Mouse (Mus musculus) retina, postnatal 7 days (tissue): Measurements from ENCODE around the gene Nhej1.

Experiments
- DNase-seq: peaks from one replicate; pipeline ENCODE4 v3.0.0-alpha.2; 2012; ENCODE audit warnings: low read depth, low spot score

Gene Nhej1

GRCm38 (mm10) chr1:74975936-74976335 lies 149.1 kb downstream of the Nhej1 start:
- no peak for DNase-seq

- DNase-seq: no peak
These were observed 151.4 kb downstream of the Nhej1 start for GRCm38 (mm10) chr1:74973590-74973989.

- no peak for DNase-seq
These were observed 153.5 kb downstream of the Nhej1 start for GRCm38 (mm10) chr1:74971353-74972050.

GRCm38 (mm10) chr1:74967962-74968580 lies 156.9 kb downstream of the Nhej1 start:
- DNase-seq: no peak

GRCm38 (mm10) chr1:74964494-74965215 lies 160.3 kb downstream of the Nhej1 start:
- peak; percentile 63 for DNase-seq

- no peak for DNase-seq
These were observed 162.2 kb downstream of the Nhej1 start for GRCm38 (mm10) chr1:74962853-74963227.

- DNase-seq: no peak
These were observed 162.7 kb downstream of the Nhej1 start for GRCm38 (mm10) chr1:74962126-74962852.

- DNase-seq: no peak
These were observed 163.3 kb downstream of the Nhej1 start for GRCm38 (mm10) chr1:74961722-74962121.

- DNase-seq: no peak
These were observed 164.9 kb downstream of the Nhej1 start for GRCm38 (mm10) chr1:74960059-74960458.

GRCm38 (mm10) chr1:74951556-74952210 lies 173.3 kb downstream of the Nhej1 start, which contains the start of gene Ihh:
TSS of gene Ihh (minus strand) at chr1:74951672.
- no peak for DNase-seq

- no peak for DNase-seq
These were observed 174.2 kb downstream of the Nhej1 start for GRCm38 (mm10) chr1:74950576-74951490.

- DNase-seq: no peak
These were observed 174.9 kb downstream of the Nhej1 start for GRCm38 (mm10) chr1:74950066-74950465.

- DNase-seq: no peak
These were observed 175.3 kb downstream of the Nhej1 start for GRCm38 (mm10) chr1:74949666-74950050.

GRCm38 (mm10) chr1:74948784-74949665 lies 176.0 kb downstream of the Nhej1 start:
- peak; percentile 40 for DNase-seq

GRCm38 (mm10) chr1:74947986-74948670 lies 176.9 kb downstream of the Nhej1 start:
- peak; percentile 25 for DNase-seq

- DNase-seq: no peak
These were observed 183.2 kb downstream of the Nhej1 start for GRCm38 (mm10) chr1:74941651-74942360.

GRCm38 (mm10) chr1:74939762-74940161 lies 185.2 kb downstream of the Nhej1 start:
- no peak for DNase-seq

- no peak for DNase-seq
These were observed 188.7 kb downstream of the Nhej1 start for GRCm38 (mm10) chr1:74936221-74936830.
